Mouse (Mus musculus) spleen, postnatal 4 days (tissue): Measurements from ENCODE around the gene Kcnh8.

Experiments
- DNase-seq, 2 experiments: peaks; one replicate each; pipeline ENCODE4 v3.0.0; 2022; ENCODE audit warnings: low spot score in 2 of 2

Kcnh8 gene

GRCm38 (mm10) chr17:52829678-52830077 is 227.2 kb downstream of the Kcnh8 start:
- no peak for DNase-seq

DNA sequence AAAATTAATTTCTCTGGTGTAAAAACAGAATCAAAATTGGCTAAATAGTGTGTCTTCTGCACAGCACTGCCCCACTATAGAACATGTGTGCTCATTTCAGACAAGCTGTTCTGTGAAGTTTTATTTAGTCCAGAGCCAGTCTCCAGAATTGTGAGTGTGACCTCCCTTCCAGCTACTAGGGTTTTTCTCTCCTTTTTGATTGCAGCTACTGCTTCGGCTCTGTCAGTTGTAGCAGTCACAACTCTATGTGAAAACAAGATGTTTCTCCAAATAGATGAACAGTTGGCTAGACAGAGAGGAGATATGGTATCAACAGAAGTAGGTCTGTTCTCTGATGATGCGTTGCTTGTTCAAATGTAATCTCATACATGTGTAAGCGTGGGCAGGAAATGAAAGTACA is 270.7 kb downstream of the Kcnh8 start:
- DNase-seq, result no peak

DNA sequence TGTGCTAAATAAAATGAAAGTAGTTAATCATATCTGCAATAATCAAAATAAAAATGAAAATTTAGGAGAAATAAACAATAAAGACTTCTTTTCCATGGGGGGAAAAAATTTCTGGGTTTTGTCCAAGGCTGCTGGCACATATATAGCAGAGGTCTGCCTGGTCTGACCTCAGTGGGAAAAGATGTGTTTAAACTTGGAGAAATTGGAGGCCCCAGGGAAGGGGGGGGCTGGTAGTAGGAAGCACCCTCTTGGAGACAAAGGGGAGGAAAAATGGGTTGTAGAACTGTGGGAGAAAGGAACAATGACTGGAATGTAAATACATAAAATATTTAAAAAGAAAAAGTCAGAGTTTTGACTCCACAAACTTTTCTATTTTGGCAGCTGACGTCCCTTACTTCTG is 276.5 kb downstream of the Kcnh8 start:
- no peak for DNase-seq

DNA sequence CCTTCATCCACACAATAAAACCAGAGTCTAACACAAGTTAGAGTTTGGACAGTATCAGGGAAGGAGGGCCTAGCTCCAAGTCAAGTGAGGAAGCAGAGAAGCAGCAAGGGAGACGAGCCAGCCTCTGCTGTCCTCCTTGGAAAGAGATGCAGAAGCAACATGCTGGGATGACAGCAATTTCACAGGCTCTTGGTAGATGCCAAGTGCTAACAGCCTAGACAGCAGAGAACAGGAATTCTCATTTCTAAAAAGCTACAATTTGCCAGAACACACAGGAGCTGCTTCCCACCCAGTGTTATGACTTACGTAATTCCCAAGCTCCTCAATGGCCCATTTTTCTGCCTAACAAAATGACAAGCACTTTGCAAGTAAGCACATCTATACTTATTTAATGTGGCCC is 277.5 kb downstream of the Kcnh8 start:
- no peak for DNase-seq

DNA sequence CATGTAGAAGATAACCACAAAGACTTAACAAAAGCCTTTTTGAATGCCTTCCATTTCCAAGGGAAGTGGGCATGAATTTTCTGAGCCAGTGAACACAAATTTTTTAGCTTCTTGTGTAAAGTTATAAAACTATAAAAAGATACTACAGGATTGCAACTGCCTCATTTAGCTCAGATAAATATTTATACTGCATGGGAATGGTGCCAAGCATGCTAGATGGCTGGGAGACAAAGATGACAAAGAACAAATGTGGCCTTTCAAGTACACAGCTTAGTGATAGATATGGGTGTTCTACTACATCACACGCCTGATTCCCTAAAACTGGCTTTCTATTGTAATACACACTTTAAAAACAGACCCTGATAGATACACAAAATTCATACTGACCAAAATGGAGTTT is 282.7 kb downstream of the Kcnh8 start:
- DNase-seq, result no peak

DNA sequence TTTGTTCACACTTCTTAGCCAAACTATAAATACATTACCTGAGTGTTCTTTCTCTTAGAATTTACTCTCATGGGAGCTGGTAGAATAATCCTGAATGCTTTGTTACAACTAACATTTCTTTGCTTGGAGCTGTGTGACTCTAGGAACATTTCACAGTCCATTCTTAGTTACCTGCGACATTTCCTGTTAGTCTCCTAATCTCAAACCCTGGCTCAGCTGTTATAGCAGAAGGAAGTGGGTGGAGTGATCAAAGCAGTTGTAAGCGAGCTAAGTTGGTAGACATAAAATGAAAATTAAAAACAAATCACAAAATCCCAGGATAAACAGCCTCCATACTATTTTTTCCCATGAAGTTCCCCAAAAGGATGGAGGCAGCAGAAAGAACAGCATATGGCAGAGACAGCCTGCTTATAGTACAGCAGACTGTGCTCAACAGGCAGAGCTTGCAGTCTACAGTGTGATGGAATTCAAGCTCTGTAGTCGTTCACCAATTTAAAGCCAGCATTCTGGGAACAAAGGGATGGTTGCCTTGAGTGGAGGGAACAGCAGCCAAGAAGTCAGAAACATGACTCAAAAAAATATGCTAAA is 318.1 kb downstream of the Kcnh8 start:
- DNase-seq, result no peak

DNA sequence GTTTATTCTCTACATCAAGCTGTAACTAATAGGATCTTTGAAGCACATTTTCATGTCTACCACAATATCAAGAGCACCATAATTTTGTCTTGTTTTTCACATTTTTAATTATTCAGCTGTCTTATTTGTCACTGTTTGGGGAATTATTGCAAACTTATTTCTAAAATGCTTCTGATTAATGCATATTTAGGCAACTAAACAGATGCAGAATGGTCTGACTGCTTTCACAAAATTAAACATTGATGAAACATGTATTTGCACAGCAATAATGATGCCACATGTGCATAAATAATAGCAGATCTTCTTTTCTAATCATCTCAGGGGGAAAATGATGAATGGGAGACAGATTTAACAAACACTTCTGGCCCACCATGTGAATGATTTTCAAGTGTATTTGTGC is 341.5 kb downstream of the Kcnh8 start:
- DNase-seq, result no peak

- no peak for DNase-seq
Measured at GRCm38 (mm10) chr17:52972735-52973134, 370.2 kb downstream of the Kcnh8 start.

- no peak for DNase-seq
Measured at GRCm38 (mm10) chr17:52980958-52981357, 378.4 kb downstream of the Kcnh8 start.
